Mouse (Mus musculus) stomach, embryonic 14.5 days (tissue): Measurements from ENCODE around the gene Gpr62. TPM values are rescaled to one million over a fixed set of nuclear protein-coding genes. Genes with fewer than 3 reads are reported as not detected.
A peak's percentile ranks its signal among the peaks of the same experiment; 100 is the strongest.

Source experiments
- ATAC-seq: fragments of 200-750 bp; cut with Nextera tagmentation; 2 replicates; pipeline ENCODE4 v1.8.0; 2017; ENCODE audit warnings: low read depth, moderate TSS enrichment; ENCODE audit not compliant: insufficient number of reproducible peaks, insufficient read depth, low FRiP score
- H3K27ac ChIP-seq: fragments of 300-500 bp; sonication (generic); 2 replicates; pipeline ENCODE4 v1.5.1; 2014; ENCODE audit warnings: mild to moderate bottlenecking, low read length, moderate library complexity, mixed read lengths
- H3K27me3 ChIP-seq: fragments of 300-500 bp; sonication (generic); 2 replicates; pipeline ENCODE4 v1.6.1; 2014; ENCODE audit warnings: low read length, control low read depth, mixed read lengths; ENCODE audit not compliant: control insufficient read depth, insufficient read depth
- H3K36me3 ChIP-seq: fragments of 300-500 bp; sonication (generic); 2 replicates; pipeline ENCODE4 v1.6.1; 2014; ENCODE audit warnings: mild to moderate bottlenecking, control low read depth, low read length, moderate library complexity, mixed read lengths; ENCODE audit not compliant: control insufficient read depth, insufficient read depth
- H3K4me1 ChIP-seq: fragments of 300-500 bp; sonication (generic); 2 replicates; pipeline ENCODE4 v1.6.1; 2014; ENCODE audit warnings: low read length, control low read depth, mixed read lengths; ENCODE audit not compliant: control insufficient read depth, insufficient read depth
- H3K4me2 ChIP-seq: fragments of 300-500 bp; sonication (generic); replicated peaks from 2 replicates; pipeline ENCODE4 v1.6.1; 2014; ENCODE audit warnings: low read depth, low read length, control low read depth
- H3K4me3 ChIP-seq: fragments of 300-500 bp; sonication (generic); 2 replicates; pipeline ENCODE4 v1.5.1; 2014; ENCODE audit warnings: low read depth, low read length, control low read depth
- H3K9ac ChIP-seq: fragments of 300-500 bp; sonication (generic); replicated peaks from 2 replicates; pipeline ENCODE4 v1.6.1; 2014; ENCODE audit warnings: low read depth, mild to moderate bottlenecking, control low read depth, low read length, moderate library complexity, mixed read lengths
- H3K9me3 ChIP-seq: fragments of 300-500 bp; sonication (generic); 2 replicates; pipeline ENCODE4 v1.6.1; 2016; ENCODE audit warnings: low read depth, low read length, control low read depth; ENCODE audit not compliant: control insufficient read depth
- WGBS: fragments of 180-500 bp; shearing (Covaris S2); extraction: QIAGEN DNeasy Blood & Tissue Kit; methylation state at CpG from one replicate; pipeline ENCODE4 v1.1.7; 2014; 5-methylcytosine and 5-hydroxymethylcytosine counted together
- polyA plus RNA-seq: library from polyadenylated mRNA; unstranded; fragments of >200 nt; fragmentation: Nextera tagmentation; extraction: Ambion mirVana; gene quantifications from 2 replicates; pipeline ENCODE4 v1.2.1, GENCODE M21; 2014

Gpr62 gene
- polyA plus RNA-seq, 1 experiment from 2014 or later, result 0.68 TPM

DNA sequence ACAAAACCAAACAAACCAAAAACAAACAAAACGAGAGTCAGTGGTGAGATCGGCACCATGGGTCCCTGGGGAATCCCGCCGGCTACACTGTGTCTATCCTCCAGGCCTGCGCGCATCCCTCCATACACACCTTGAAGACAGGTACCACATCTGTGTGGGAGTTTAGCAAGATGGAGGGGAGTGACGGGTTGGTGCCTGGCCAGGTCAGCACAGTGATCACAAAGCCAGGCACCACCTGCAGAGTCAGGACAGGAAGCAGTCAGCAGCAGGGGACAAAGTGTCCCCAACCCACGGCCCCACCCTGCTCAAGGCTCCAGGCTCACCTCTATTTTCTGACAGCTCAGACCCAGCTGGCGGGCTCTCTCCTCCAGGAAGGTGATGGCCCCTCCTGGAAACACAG is 29.2 kb downstream of the Gpr62 start:
- Histone ChIP-seq H3K4me1 (peaks cover 13% of the 10 kb centered on the region), H3K9ac (no peak overlapping the region), H3K9me3 (no peaks in the 10 kb centered on the region), H3K4me3 (no peak overlapping the region), H3K27me3 (no peaks in the 10 kb centered on the region), H3K27ac (no peak overlapping the region), H3K4me2 (no peak overlapping the region), H3K36me3 (peaks cover 14% of the 10 kb centered on the region)
- WGBS, result 78% methylated on average over 9 of the region's 9 CpGs
- ATAC-seq, result no peak

DNA sequence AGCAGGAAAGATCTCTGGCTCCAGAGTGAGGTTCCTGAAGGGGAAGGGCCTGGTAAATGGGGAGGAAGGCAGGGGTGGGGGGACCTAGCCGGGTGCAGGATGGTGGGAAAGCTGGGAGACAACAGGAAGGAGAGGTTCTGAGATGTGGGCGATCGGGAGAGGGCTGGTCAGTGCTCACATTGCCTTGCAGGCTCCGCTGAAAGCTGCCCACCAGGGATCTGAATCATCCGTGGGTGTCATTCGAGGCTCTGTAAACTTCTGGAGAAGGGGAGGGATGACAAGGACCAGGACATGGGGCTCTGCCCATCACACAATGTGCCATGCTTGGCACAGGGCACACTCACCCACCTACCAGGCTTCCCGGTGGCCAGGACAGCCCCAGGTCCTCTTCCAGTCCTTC is 32.3 kb downstream of the Gpr62 start:
- Histone ChIP-seq H3K9ac (no peak overlapping the region), H3K4me3 (no peak overlapping the region), H3K4me2 (no peak overlapping the region), H3K9me3 (no peaks in the 10 kb centered on the region), H3K27me3 (no peaks in the 10 kb centered on the region), H3K36me3 (peaks cover 21% of the 10 kb centered on the region), H3K27ac (no peak overlapping the region), H3K4me1 (peaks cover 15% of the 10 kb centered on the region)
- no peak for ATAC-seq
- 70% methylated on average over 7 of the region's 7 CpGs for WGBS

DNA sequence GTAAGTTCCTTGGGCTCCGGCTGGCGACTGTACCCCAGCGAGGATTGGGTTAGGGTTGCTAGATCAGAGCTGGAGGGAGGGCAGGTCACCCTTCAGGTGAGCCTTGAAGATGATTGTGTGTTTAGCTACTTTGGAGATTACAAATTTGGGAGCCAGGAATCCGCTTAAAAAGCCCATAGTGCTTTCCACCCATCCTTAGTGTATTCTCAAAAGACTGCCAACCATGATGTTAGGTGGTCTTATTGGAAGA is 35.8 kb downstream of the Gpr62 start:
- no peaks in the 10 kb centered on the region for H3K9me3 ChIP-seq
- H3K4me1 ChIP-seq, result peaks cover 8% of the 10 kb centered on the region
- peak overlapping the region; percentile 78 for H3K4me3 ChIP-seq
- peak overlapping the region; percentile 84 for H3K4me2 ChIP-seq
- peak overlapping the region; percentile 82 for H3K27ac ChIP-seq
- ATAC-seq, result no peak
- 0% methylated on average over 4 of the region's 4 CpGs for WGBS
- peak overlapping the region; percentile 99 for H3K9ac ChIP-seq
- peaks cover 21% of the 10 kb centered on the region for H3K36me3 ChIP-seq
- H3K27me3 ChIP-seq, result no peaks in the 10 kb centered on the region

DNA sequence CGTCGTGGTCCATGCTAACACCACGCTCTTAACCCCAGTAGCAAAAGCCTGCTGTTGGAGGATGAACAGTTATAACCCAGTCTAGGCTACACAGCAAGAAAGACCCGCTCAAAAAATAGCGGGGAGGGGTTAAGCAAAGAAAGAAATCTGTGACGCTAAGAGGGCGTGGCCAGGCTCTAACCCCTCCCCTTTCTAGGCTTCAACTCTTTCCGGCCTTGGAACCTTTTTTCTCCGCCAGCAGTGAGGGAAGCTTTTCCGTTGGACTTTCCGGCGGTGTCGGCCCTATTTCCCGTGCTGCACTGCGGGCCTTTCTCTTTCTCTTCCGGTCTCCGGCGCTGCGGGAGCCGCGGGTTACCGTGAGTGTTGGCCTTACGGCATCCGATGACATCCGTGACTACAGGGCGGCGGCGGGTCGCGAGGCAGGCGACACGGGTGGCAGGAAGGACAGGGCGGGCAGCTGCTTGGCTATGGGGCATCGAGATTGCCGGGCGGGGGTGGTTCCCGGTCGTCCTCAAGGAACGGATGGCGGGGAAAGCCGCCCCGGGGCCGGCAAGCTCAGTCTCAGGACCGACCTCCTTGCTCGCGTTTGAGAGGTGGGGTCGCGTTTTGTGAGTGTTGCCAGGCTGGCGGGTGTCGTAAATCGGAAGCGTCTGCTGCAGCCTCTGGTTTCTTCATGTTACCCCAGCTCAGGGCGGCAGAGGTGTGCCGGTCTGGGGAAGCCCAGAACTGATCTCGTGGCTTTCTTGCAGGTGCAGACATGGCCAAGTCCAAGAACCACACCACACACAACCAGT is 36.3 kb downstream of the Gpr62 start, which contains the start of gene Rpl29:
TSS of gene Rpl29 (plus strand) at position 234 of the 794 bp plus-strand sequence.
- H3K9ac ChIP-seq, result peak within 1 kb of the TSS; percentile 99
- H3K27ac ChIP-seq, result peak within 1 kb of the TSS; percentile 94
- no peaks in the 10 kb centered on the region for H3K27me3 ChIP-seq
- H3K9me3 ChIP-seq, result no peaks in the 10 kb centered on the region
- H3K4me3 ChIP-seq, result peak within 1 kb of the TSS; percentile 78
- peak; percentile 91 for ATAC-seq
- H3K4me2 ChIP-seq, result peak within 1 kb of the TSS; percentile 84
- H3K4me1 ChIP-seq, result peaks cover 8% of the 10 kb centered on the region
- peaks cover 21% of the 10 kb centered on the region for H3K36me3 ChIP-seq
- under 1% methylated on average over 55 of the region's 55 CpGs for WGBS

DNA sequence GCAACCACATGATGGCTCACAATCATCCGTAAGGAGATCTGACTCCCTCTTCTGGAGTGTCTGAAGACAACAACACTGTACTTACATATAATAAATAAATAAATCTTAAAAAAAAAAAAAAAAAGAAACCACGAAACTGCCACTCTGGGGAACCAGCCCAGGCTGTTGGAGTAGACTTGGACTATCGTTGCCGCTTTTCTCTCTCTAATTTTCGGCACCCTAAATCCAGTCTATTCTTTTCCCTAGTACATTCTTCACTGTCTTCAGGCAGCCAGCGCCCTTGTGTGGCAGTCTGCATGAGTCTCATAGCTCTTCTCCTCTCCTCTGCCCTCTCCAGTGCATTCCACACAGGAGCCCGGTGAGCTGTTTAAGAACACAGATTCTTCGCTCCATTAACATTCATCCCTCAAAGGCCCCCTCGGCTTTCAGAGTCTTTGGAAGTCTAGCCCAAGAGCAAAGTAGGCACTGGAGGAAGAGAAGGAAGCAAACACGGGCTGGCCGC is 37.0 kb downstream of the Gpr62 start:
- peaks cover 8% of the 10 kb centered on the region for H3K4me1 ChIP-seq
- peaks cover 18% of the 10 kb centered on the region for H3K36me3 ChIP-seq
- H3K9ac ChIP-seq, result peak overlapping the region; percentile 22; the same call in 1 of the 2 replicates
- H3K4me2 ChIP-seq, result peak overlapping the region; percentile 65
- H3K27ac ChIP-seq, result peak overlapping the region; percentile 94
- ATAC-seq, result peak; percentile 36; the same call in 1 of the 2 replicates
- peak overlapping the region; percentile 78 for H3K4me3 ChIP-seq
- no peaks in the 10 kb centered on the region for H3K27me3 ChIP-seq
- WGBS, result 14% methylated on average over 11 of the region's 11 CpGs
- no peaks in the 10 kb centered on the region for H3K9me3 ChIP-seq

DNA sequence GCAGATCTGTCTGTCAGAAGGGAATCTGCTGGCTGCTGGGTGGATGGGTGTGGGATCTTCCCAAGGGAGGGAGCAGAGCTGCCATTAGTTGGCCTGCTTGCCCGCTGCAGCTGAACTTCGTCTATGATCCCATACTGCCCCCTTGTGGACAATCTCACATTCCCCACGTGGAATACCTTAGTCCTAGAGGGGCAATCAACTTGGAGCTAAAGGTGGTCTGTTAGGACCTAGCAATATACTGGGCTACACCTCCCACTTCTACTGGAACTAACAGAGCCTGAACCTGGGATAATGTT is 43.9 kb downstream of the Gpr62 start:
- Histone ChIP-seq H3K4me1 (peaks cover 20% of the 10 kb centered on the region; the same call in 1 of the 2 replicates), H3K4me2 (peak overlapping the region; percentile 15; the same call in 1 of the 2 replicates), H3K27me3 (no peaks in the 10 kb centered on the region), H3K4me3 (no peak overlapping the region), H3K9ac (no peak overlapping the region), H3K36me3 (no peaks in the 10 kb centered on the region), H3K9me3 (no peaks in the 10 kb centered on the region), H3K27ac (no peak overlapping the region)
- 0% methylated on average over 3 of the region's 3 CpGs for WGBS
- ATAC-seq, result peak; percentile 69

DNA sequence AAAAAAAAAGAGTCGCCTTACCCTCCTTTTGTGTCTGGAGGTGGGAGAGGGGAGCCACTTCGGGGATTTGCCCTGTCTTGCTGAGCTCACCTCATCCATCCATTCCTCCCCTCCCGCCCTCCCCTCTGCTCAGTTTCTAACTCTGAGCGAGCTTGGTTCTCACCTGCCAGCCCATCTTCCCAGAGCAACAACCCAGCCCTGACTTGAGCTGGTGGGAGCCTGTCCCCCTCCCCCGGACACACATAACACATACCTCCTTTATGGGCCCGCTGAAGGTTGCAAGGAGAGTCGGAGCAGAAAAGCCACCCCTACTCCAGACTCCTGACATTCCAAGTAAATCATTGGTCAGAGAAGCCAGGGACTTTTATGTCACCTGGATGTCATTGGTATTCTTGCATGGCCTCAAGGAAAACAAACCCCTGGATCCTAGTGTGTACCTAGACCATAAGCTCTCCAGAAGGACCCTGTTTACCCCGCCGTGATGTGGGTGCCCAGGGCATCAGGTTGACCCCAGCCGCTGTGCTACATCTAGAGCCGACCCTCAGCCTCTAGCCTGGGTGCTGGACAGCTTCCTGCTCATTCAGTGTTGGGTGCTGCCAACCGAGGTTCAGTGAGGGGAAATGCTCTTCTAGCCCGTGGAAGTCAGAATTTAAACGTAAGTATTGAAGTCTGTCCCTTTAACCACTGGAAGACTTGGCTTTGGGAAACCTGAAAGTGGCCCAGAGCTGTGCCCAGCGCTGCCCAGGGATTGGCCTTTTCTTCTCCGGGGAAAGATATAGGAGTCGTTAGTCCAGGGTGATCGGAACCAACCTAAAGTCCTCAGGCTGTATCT is 44.5 kb downstream of the Gpr62 start:
- H3K4me3 ChIP-seq, result no peak overlapping the region
- H3K4me2 ChIP-seq, result peak overlapping the region; percentile 15; the same call in 1 of the 2 replicates
- peaks cover 20% of the 10 kb centered on the region; the same call in 1 of the 2 replicates for H3K4me1 ChIP-seq
- ATAC-seq, result no peak
- no peaks in the 10 kb centered on the region for H3K9me3 ChIP-seq
- 11% methylated on average over 18 of the region's 18 CpGs for WGBS
- no peak overlapping the region for H3K9ac ChIP-seq
- H3K36me3 ChIP-seq, result no peaks in the 10 kb centered on the region
- H3K27me3 ChIP-seq, result no peaks in the 10 kb centered on the region
- H3K27ac ChIP-seq, result no peak overlapping the region; the same call in 1 of the 2 replicates

DNA sequence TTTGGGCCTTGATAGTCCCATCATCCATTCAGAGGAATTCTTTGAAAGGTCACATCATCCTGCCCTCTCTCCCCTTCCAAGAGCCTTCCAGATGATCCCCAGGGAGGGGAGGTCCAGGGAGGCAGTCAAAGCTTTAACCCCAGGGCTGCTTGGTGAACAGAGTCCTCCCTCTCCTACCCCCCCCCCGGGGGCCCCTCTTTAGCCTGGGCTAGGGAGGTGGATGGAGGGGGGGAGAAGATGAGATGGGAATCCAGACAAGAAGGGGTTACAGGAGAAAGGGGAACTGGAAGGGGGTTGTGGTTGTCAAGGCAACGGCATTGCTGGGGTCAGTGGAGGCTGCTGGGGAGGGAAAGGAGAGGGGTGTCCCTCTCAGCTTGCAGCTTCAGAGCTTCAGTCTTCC is 45.1 kb downstream of the Gpr62 start:
- WGBS, result 4% methylated on average over 2 of the region's 2 CpGs
- Histone ChIP-seq H3K27ac (no peak overlapping the region), H3K36me3 (no peaks in the 10 kb centered on the region), H3K4me1 (peaks cover 20% of the 10 kb centered on the region; the same call in 1 of the 2 replicates), H3K27me3 (no peaks in the 10 kb centered on the region), H3K9ac (no peak overlapping the region), H3K4me2 (no peak overlapping the region), H3K4me3 (no peak overlapping the region), H3K9me3 (no peaks in the 10 kb centered on the region)
- ATAC-seq, result peak; percentile 19; the same call in 1 of the 2 replicates
